ENCODE assay signal across 12 mouse cellular contexts in genomic region chr2:29667109-29667508, GRCm38 (mm10). TPM values are rescaled to one million over a fixed set of nuclear protein-coding genes. Genes with fewer than 3 reads are reported as not detected.
DNase-seq lines count a peak whose midpoint lies in the region; ATAC-seq and TF ChIP-seq lines count a peak whose summit lies in the region.
"Had no signal": no experiment of that assay in that cellular context is flagged by ENCODE, and none has a peak within 500 bp of the region (broad histone marks: within the 10 kb centered on the region; RNA-seq: fewer than 3 reads in every experiment).

No protein-coding gene starts in this region.

- TF ChIP-seq EP300 in heart, adult 2 months (IDR thresholded peaks at IDR 0.05; ENCODE audit: insufficient read depth, low read depth, low read length) = no peak

- peak overlapping the region; percentile 43 for H3K4me2 ChIP-seq in heart, embryonic 13.5 days
- no peak overlapping the region for H3K4me2 ChIP-seq in neural tube, embryonic 15.5 days
- H3K4me2 ChIP-seq: forebrain, embryonic 13.5 days had no signal

- no peak overlapping the region for H3K4me3 ChIP-seq in heart, embryonic 13.5 days
- no peak overlapping the region for H3K4me3 ChIP-seq in heart, adult 2 months
- H3K4me3 ChIP-seq in neural tube, embryonic 15.5 days (replicated peaks) = no peak overlapping the region
- H3K4me3 ChIP-seq: forebrain, embryonic 13.5 days; neural tube, embryonic 12.5 days had no signal

- intact Hi-C loops in heart, adult 2 months (cut with DNase I) = loop anchor here (2.0 kb wide), 1 partner anchor 16 kb away; no protein-coding TSS in a partner anchor

- WGBS in heart, embryonic 13.5 days = 74% methylated on average over 4 of the region's 4 CpGs
- 47% methylated on average over 4 of the region's 4 CpGs for WGBS in heart, adult 2 months
- 73% methylated on average over 4 of the region's 4 CpGs for WGBS in neural tube, embryonic 15.5 days

- no peaks in the 10 kb centered on the region for H3K36me3 ChIP-seq in heart, embryonic 13.5 days
- peaks cover 15% of the 10 kb centered on the region for H3K36me3 ChIP-seq in heart, adult 2 months (ENCODE audit: control insufficient read depth, insufficient read depth, low read length)
- no peaks in the 10 kb centered on the region for H3K36me3 ChIP-seq in neural tube, embryonic 15.5 days
- H3K36me3 ChIP-seq: neural tube, embryonic 12.5 days had no signal

- H3K79me2 ChIP-seq in heart, adult 2 months (replicated peaks; ENCODE audit: control insufficient read depth, insufficient read depth, low read length) = peaks cover 11% of the 10 kb centered on the region

- no peak for TF ChIP-seq CTCF in heart, adult 2 months (IDR thresholded peaks at IDR 0.05)

- ATAC-seq in heart, embryonic 13.5 days (ENCODE audit: extremely low read depth, insufficient number of reproducible peaks, low FRiP score, low TSS enrichment) = no peak
- ATAC-seq in neural tube, embryonic 15.5 days (ENCODE audit: low FRiP score) = no peak
- ATAC-seq: forebrain, embryonic 13.5 days; midbrain, embryonic 16.5 days had no signal

- TF ChIP-seq POLR2A in heart, adult 2 months (IDR thresholded peaks at IDR 0.05; ENCODE audit: insufficient read depth, low read depth, low read length) = no peak

- H3K9me3 ChIP-seq in heart, embryonic 13.5 days = no peaks in the 10 kb centered on the region
- no peaks in the 10 kb centered on the region for H3K9me3 ChIP-seq in neural tube, embryonic 15.5 days (replicated peaks)
- H3K9me3 ChIP-seq: forebrain, embryonic 13.5 days; neural tube, embryonic 12.5 days had no signal

- peaks cover 84% of the 10 kb centered on the region for H3K4me1 ChIP-seq in heart, embryonic 13.5 days
- H3K4me1 ChIP-seq in heart, adult 2 months (ENCODE audit: control insufficient read depth, insufficient read depth, low read length) = peaks cover 57% of the 10 kb centered on the region
- peaks cover 69% of the 10 kb centered on the region for H3K4me1 ChIP-seq in neural tube, embryonic 15.5 days

- peak; percentile 47 for DNase-seq in cerebellum, adult 9-11 months
- DNase-seq in cerebellum, adult 8-10 months = no peak
- no peak for DNase-seq in heart, adult 2 months
- no peak for DNase-seq in neural tube, embryonic 10.5 days (ENCODE audit: extremely low spot score, low spot score)
- no peak for DNase-seq in layer of hippocampus, adult 18-20 months (ENCODE audit: low spot score in 2 of 2)
- DNase-seq: B cell, adult 2 months; kidney, adult 18-20 months had no signal

- peak overlapping the region; percentile 48 for H3K27ac ChIP-seq in heart, embryonic 13.5 days (replicated peaks)
- H3K27ac ChIP-seq in heart, adult 2 months = no peak overlapping the region
- peak overlapping the region; percentile 1; the same call in 1 of the 2 replicates for H3K27ac ChIP-seq in neural tube, embryonic 15.5 days (replicated peaks)
- H3K27ac ChIP-seq: forebrain, embryonic 13.5 days; neural tube, embryonic 12.5 days had no signal

- no peaks in the 10 kb centered on the region for H3K27me3 ChIP-seq in heart, embryonic 13.5 days (replicated peaks)
- no peaks in the 10 kb centered on the region for H3K27me3 ChIP-seq in heart, adult 2 months (ENCODE audit: control insufficient read depth, insufficient read depth, low read length)
- H3K27me3 ChIP-seq in neural tube, embryonic 15.5 days (replicated peaks) = no peaks in the 10 kb centered on the region
- H3K27me3 ChIP-seq: forebrain, embryonic 13.5 days; neural tube, embryonic 12.5 days had no signal

- no peak overlapping the region for H3K9ac ChIP-seq in heart, embryonic 13.5 days
- H3K9ac ChIP-seq in heart, adult 2 months (ENCODE audit: low read depth, low read length) = no peak overlapping the region
- no peak overlapping the region for H3K9ac ChIP-seq in neural tube, embryonic 15.5 days (replicated peaks)
- H3K9ac ChIP-seq: forebrain, embryonic 13.5 days; neural tube, embryonic 12.5 days had no signal

RNA-seq across cellular contexts. Expression of gene Rapgef1, which starts 47.6 kb away (rescaled TPM):
- 8.4 and 9.7 TPM in 2 replicates for polyA plus RNA-seq in heart, embryonic 13.5 days (2015; fragmentation: Nextera tagmentation; extraction: Ambion mirVana)
- total RNA-seq in heart, adult 2 months (2021) = 100 to 1,000 TPM in 1 of 2 experiments, 10 to 100 TPM in 1; 96.7 to 116 TPM
- 65.0 and 86.1 TPM in 2 replicates for polyA plus RNA-seq in heart, adult 2 months (2012; rRNA removed)
- polyA plus RNA-seq in neural tube, embryonic 15.5 days (2015; fragmentation: Nextera tagmentation; extraction: Ambion mirVana) = 16.3 and 16.9 TPM in 2 replicates
- total RNA-seq in layer of hippocampus, adult 18-20 months (2021) = 10 to 100 TPM; 83.8 to 88.5 TPM
